Mouse (Mus musculus): Measurements from ENCODE around the gene March6. TPM values are rescaled to one million over a fixed set of nuclear protein-coding genes. Genes with fewer than 3 reads are reported as not detected.

March6 gene
- polyA plus RNA-seq, 1 experiment from 2014 or later: 61.4 TPM

GRCm38 (mm10) chr15:31494803-31495202, 36.0 kb downstream of the March6 start:
- H3K4me2 ChIP-seq (replicated peaks): no peak overlapping the region
- no peaks in the 10 kb centered on the region for H3K27me3 ChIP-seq (replicated peaks)
- no peaks in the 10 kb centered on the region for H3K4me1 ChIP-seq
- H3K27ac ChIP-seq: no peak overlapping the region
- ATAC-seq (ENCODE audit: low FRiP score, low read depth): no peak
- no peak overlapping the region for H3K9ac ChIP-seq
- whole genome bisulfite sequencing: 96% methylated on average over 9 of the region's 9 CpGs
- H3K9me3 ChIP-seq: no peaks in the 10 kb centered on the region
- peaks cover 57% of the 10 kb centered on the region for H3K36me3 ChIP-seq
- no peak overlapping the region for H3K4me3 ChIP-seq

GRCm38 (mm10) chr15:31494310-31494709, 36.5 kb downstream of the March6 start:
- Histone ChIP-seq H3K27me3 (replicated peaks) (no peaks in the 10 kb centered on the region), H3K36me3 (peaks cover 58% of the 10 kb centered on the region), H3K4me3 (no peak overlapping the region), H3K4me2 (replicated peaks) (no peak overlapping the region), H3K9me3 (no peaks in the 10 kb centered on the region), H3K4me1 (no peaks in the 10 kb centered on the region), H3K9ac (no peak overlapping the region), H3K27ac (no peak overlapping the region)
- ATAC-seq (ENCODE audit: low FRiP score, low read depth): no peak
- WGBS: 84% methylated on average over 3 of the region's 3 CpGs

- 54% methylated on average over 2 of the region's 2 CpGs for WGBS
- H3K36me3 ChIP-seq: peaks cover 43% of the 10 kb centered on the region
- no peak for ATAC-seq (ENCODE audit: low FRiP score, low read depth)
- no peak overlapping the region for H3K9ac ChIP-seq
- H3K4me2 ChIP-seq (replicated peaks): no peak overlapping the region
- no peaks in the 10 kb centered on the region for H3K9me3 ChIP-seq
- H3K27me3 ChIP-seq (replicated peaks): no peaks in the 10 kb centered on the region
- H3K4me3 ChIP-seq: no peak overlapping the region
- H3K4me1 ChIP-seq: no peaks in the 10 kb centered on the region
- H3K27ac ChIP-seq: no peak overlapping the region
Observed at GRCm38 (mm10) chr15:31487407-31487806, 43.4 kb downstream of the March6 start.

- WGBS: 93% methylated on average over 1 of the region's 1 CpGs
- Histone ChIP-seq H3K9me3 (no peaks in the 10 kb centered on the region), H3K4me2 (replicated peaks) (no peak overlapping the region), H3K27ac (no peak overlapping the region), H3K9ac (no peak overlapping the region), H3K4me3 (no peak overlapping the region), H3K36me3 (peaks cover 64% of the 10 kb centered on the region), H3K4me1 (no peaks in the 10 kb centered on the region), H3K27me3 (replicated peaks) (no peaks in the 10 kb centered on the region)
- no peak for ATAC-seq (ENCODE audit: low FRiP score, low read depth)
Observed at GRCm38 (mm10) chr15:31476678-31477077, 54.2 kb downstream of the March6 start.

GRCm38 (mm10) chr15:31472645-31473574, 57.9 kb downstream of the March6 start:
- no peak for ATAC-seq (ENCODE audit: low FRiP score, low read depth)
- WGBS: 81% methylated on average over 4 of the region's 4 CpGs
- no peaks in the 10 kb centered on the region for H3K27me3 ChIP-seq (replicated peaks)
- no peak overlapping the region for H3K4me3 ChIP-seq
- no peaks in the 10 kb centered on the region for H3K9me3 ChIP-seq
- no peak overlapping the region for H3K9ac ChIP-seq
- H3K4me1 ChIP-seq: no peaks in the 10 kb centered on the region
- H3K27ac ChIP-seq: no peak overlapping the region
- H3K36me3 ChIP-seq: peaks cover 50% of the 10 kb centered on the region
- no peak overlapping the region for H3K4me2 ChIP-seq (replicated peaks)

GRCm38 (mm10) chr15:31471529-31471928, 59.3 kb downstream of the March6 start:
- H3K9me3 ChIP-seq: no peaks in the 10 kb centered on the region
- H3K27me3 ChIP-seq (replicated peaks): no peaks in the 10 kb centered on the region
- H3K36me3 ChIP-seq: peaks cover 52% of the 10 kb centered on the region
- 89% methylated on average over 4 of the region's 4 CpGs for WGBS
- no peak overlapping the region for H3K4me2 ChIP-seq (replicated peaks)
- no peak for ATAC-seq (ENCODE audit: low FRiP score, low read depth)
- no peaks in the 10 kb centered on the region for H3K4me1 ChIP-seq
- no peak overlapping the region for H3K4me3 ChIP-seq
- no peak overlapping the region for H3K27ac ChIP-seq
- no peak overlapping the region for H3K9ac ChIP-seq

- Histone ChIP-seq H3K9me3 (no peaks in the 10 kb centered on the region), H3K36me3 (peaks cover 63% of the 10 kb centered on the region), H3K27ac (no peak overlapping the region), H3K4me3 (no peak overlapping the region), H3K27me3 (replicated peaks) (no peaks in the 10 kb centered on the region), H3K4me2 (replicated peaks) (no peak overlapping the region), H3K4me1 (no peaks in the 10 kb centered on the region), H3K9ac (no peak overlapping the region)
- WGBS: 89% methylated on average over 4 of the region's 4 CpGs
- no peak for ATAC-seq (ENCODE audit: low FRiP score, low read depth)
Observed at GRCm38 (mm10) chr15:31469497-31469896, 61.4 kb downstream of the March6 start.

GRCm38 (mm10) chr15:31468806-31469205, 62.0 kb downstream of the March6 start:
- no peak overlapping the region for H3K4me2 ChIP-seq (replicated peaks)
- H3K4me3 ChIP-seq: no peak overlapping the region
- no peaks in the 10 kb centered on the region for H3K4me1 ChIP-seq
- 84% methylated on average over 5 of the region's 5 CpGs for WGBS
- ATAC-seq (ENCODE audit: low FRiP score, low read depth): no peak
- H3K27ac ChIP-seq: no peak overlapping the region
- peaks cover 66% of the 10 kb centered on the region for H3K36me3 ChIP-seq
- H3K27me3 ChIP-seq (replicated peaks): no peaks in the 10 kb centered on the region
- H3K9ac ChIP-seq: no peak overlapping the region
- no peaks in the 10 kb centered on the region for H3K9me3 ChIP-seq

- Histone ChIP-seq H3K4me3 (no peak overlapping the region), H3K36me3 (peaks cover 77% of the 10 kb centered on the region), H3K9me3 (no peaks in the 10 kb centered on the region), H3K4me2 (replicated peaks) (no peak overlapping the region), H3K4me1 (no peaks in the 10 kb centered on the region), H3K27ac (no peak overlapping the region), H3K27me3 (replicated peaks) (no peaks in the 10 kb centered on the region), H3K9ac (no peak overlapping the region)
- no peak for ATAC-seq (ENCODE audit: low FRiP score, low read depth)
- 93% methylated on average over 1 of the region's 1 CpGs for WGBS
Observed at GRCm38 (mm10) chr15:31466749-31467148, 64.1 kb downstream of the March6 start.

- H3K27me3 ChIP-seq (replicated peaks): no peaks in the 10 kb centered on the region
- no peaks in the 10 kb centered on the region for H3K4me1 ChIP-seq
- no peak overlapping the region for H3K4me3 ChIP-seq
- H3K4me2 ChIP-seq (replicated peaks): no peak overlapping the region
- peaks cover 79% of the 10 kb centered on the region for H3K36me3 ChIP-seq
- no peak overlapping the region for H3K27ac ChIP-seq
- ATAC-seq (ENCODE audit: low FRiP score, low read depth): no peak
- H3K9ac ChIP-seq: no peak overlapping the region
- H3K9me3 ChIP-seq: no peaks in the 10 kb centered on the region
- 93% methylated on average over 5 of the region's 5 CpGs for WGBS
Observed at GRCm38 (mm10) chr15:31466295-31466694, 64.6 kb downstream of the March6 start.

GRCm38 (mm10) chr15:31465806-31466205, 65.0 kb downstream of the March6 start:
- Histone ChIP-seq H3K36me3 (peaks cover 81% of the 10 kb centered on the region), H3K9ac (no peak overlapping the region), H3K9me3 (no peaks in the 10 kb centered on the region), H3K27me3 (replicated peaks) (no peaks in the 10 kb centered on the region), H3K4me2 (replicated peaks) (no peak overlapping the region), H3K27ac (no peak overlapping the region), H3K4me3 (no peak overlapping the region), H3K4me1 (no peaks in the 10 kb centered on the region)
- WGBS: 95% methylated on average over 2 of the region's 2 CpGs
- ATAC-seq (ENCODE audit: low FRiP score, low read depth): no peak

GRCm38 (mm10) chr15:31460571-31460970, 70.3 kb downstream of the March6 start:
- H3K4me2 ChIP-seq (replicated peaks): no peak overlapping the region
- WGBS: 92% methylated on average over 2 of the region's 2 CpGs
- ATAC-seq (ENCODE audit: low FRiP score, low read depth): no peak
- H3K4me1 ChIP-seq: no peaks in the 10 kb centered on the region
- H3K36me3 ChIP-seq: peaks cover 81% of the 10 kb centered on the region
- H3K9me3 ChIP-seq: no peaks in the 10 kb centered on the region
- H3K4me3 ChIP-seq: no peak overlapping the region
- no peak overlapping the region for H3K27ac ChIP-seq
- H3K27me3 ChIP-seq (replicated peaks): no peaks in the 10 kb centered on the region
- no peak overlapping the region for H3K9ac ChIP-seq

GRCm38 (mm10) chr15:31458081-31458480, 72.8 kb downstream of the March6 start:
- Histone ChIP-seq H3K36me3 (peaks cover 58% of the 10 kb centered on the region), H3K9ac (no peak overlapping the region), H3K4me3 (no peak overlapping the region), H3K4me2 (replicated peaks) (no peak overlapping the region), H3K27ac (no peak overlapping the region), H3K9me3 (no peaks in the 10 kb centered on the region), H3K27me3 (replicated peaks) (no peaks in the 10 kb centered on the region), H3K4me1 (peaks cover 1% of the 10 kb centered on the region; the same call in 1 of the 2 replicates)
- ATAC-seq (ENCODE audit: low FRiP score, low read depth): no peak
- 94% methylated on average over 7 of the region's 7 CpGs for WGBS
